Mouse (Mus musculus): ENCODE results near the gene Asic4. TPM values are rescaled to one million over a fixed set of nuclear protein-coding genes. Genes with fewer than 3 reads are reported as not detected.

Gene Asic4
- 0.56 and 0.65 TPM in 2 replicates for polyA plus RNA-seq (2014; fragmentation: Nextera tagmentation; extraction: Ambion mirVana)

- Histone ChIP-seq H3K4me3 (ENCODE audit: low read depth, low read length) (peak within 1 kb of the TSS; percentile 49), H3K4me2 (peak within 1 kb of the TSS; percentile 73), H3K36me3 (ENCODE audit: control insufficient read depth, insufficient read depth, low read length) (no peaks in the 10 kb centered on the region), H3K4me1 (replicated peaks; ENCODE audit: control insufficient read depth, insufficient read depth, low read length) (peaks cover 58% of the 10 kb centered on the region), H3K9ac (ENCODE audit: low read depth, low read length) (peak within 1 kb of the TSS; percentile 50), H3K27me3 (replicated peaks; ENCODE audit: control insufficient read depth, insufficient read depth, low read length) (peaks cover 84% of the 10 kb centered on the region), H3K27ac (ENCODE audit: low read depth, low read length) (no peak within 1 kb of the TSS; the same call in 1 of the 2 replicates), H3K9me3 (ENCODE audit: control insufficient read depth, low read length) (no peaks in the 10 kb centered on the region)
- 4% methylated on average over 35 of the region's 35 CpGs for WGBS
- ATAC-seq (replicated peaks; ENCODE audit: low FRiP score) (peak; percentile 60), DNase-seq (ENCODE audit: low spot score) (peak; percentile 55)
Measured at GRCm38 (mm10) chr1:75450314-75451005, at the start of gene Asic4. TSS of gene Asic4 (plus strand) at chr1:75450436.

- no peaks in the 10 kb centered on the region for H3K27me3 ChIP-seq (replicated peaks; ENCODE audit: control insufficient read depth, insufficient read depth, low read length)
- H3K36me3 ChIP-seq (ENCODE audit: control insufficient read depth, insufficient read depth, low read length): peaks cover 7% of the 10 kb centered on the region; the same call in 1 of the 2 replicates
- peak overlapping the region; percentile 60 for H3K4me2 ChIP-seq
- H3K9ac ChIP-seq (ENCODE audit: low read depth, low read length): peak overlapping the region; percentile 56
- DNase-seq (ENCODE audit: low spot score) (no peak), ATAC-seq (replicated peaks; ENCODE audit: low FRiP score) (no peak)
- peak overlapping the region; percentile 37 for H3K4me3 ChIP-seq (ENCODE audit: low read depth, low read length)
- H3K27ac ChIP-seq (ENCODE audit: low read depth, low read length): peak overlapping the region; percentile 73; the same call in 1 of the 2 replicates
- H3K9me3 ChIP-seq (ENCODE audit: control insufficient read depth, low read length): no peaks in the 10 kb centered on the region
- H3K4me1 ChIP-seq (replicated peaks; ENCODE audit: control insufficient read depth, insufficient read depth, low read length): peaks cover 16% of the 10 kb centered on the region
- WGBS: 32% methylated on average over 6 of the region's 6 CpGs
Measured at GRCm38 (mm10) chr1:75400493-75401115, 49.6 kb upstream of the Asic4 start.

- Histone ChIP-seq H3K27me3 (replicated peaks; ENCODE audit: control insufficient read depth, insufficient read depth, low read length) (0 out of 2 replicates have a peak, but pooled peaks cover 3% of the 10 kb centered on the region), H3K9me3 (ENCODE audit: control insufficient read depth, low read length) (no peaks in the 10 kb centered on the region), H3K27ac (ENCODE audit: low read depth, low read length) (no peak overlapping the region), H3K36me3 (ENCODE audit: control insufficient read depth, insufficient read depth, low read length) (peaks cover 7% of the 10 kb centered on the region; the same call in 1 of the 2 replicates), H3K4me3 (ENCODE audit: low read depth, low read length) (no peak overlapping the region), H3K4me2 (no peak overlapping the region), H3K4me1 (replicated peaks; ENCODE audit: control insufficient read depth, insufficient read depth, low read length) (no peaks in the 10 kb centered on the region), H3K9ac (ENCODE audit: low read depth, low read length) (no peak overlapping the region)
- 80% methylated on average over 3 of the region's 3 CpGs for WGBS
- ATAC-seq (replicated peaks; ENCODE audit: low FRiP score): no peak
- DNase-seq (ENCODE audit: low spot score): no peak
Measured at GRCm38 (mm10) chr1:75405547-75405946, 44.7 kb upstream of the Asic4 start.

GRCm38 (mm10) chr1:75406173-75406572, 44.1 kb upstream of the Asic4 start:
- ATAC-seq (replicated peaks; ENCODE audit: low FRiP score) (no peak), DNase-seq (ENCODE audit: low spot score) (no peak)
- Histone ChIP-seq H3K4me3 (ENCODE audit: low read depth, low read length) (no peak overlapping the region), H3K36me3 (ENCODE audit: control insufficient read depth, insufficient read depth, low read length) (peaks cover 7% of the 10 kb centered on the region; the same call in 1 of the 2 replicates), H3K9me3 (ENCODE audit: control insufficient read depth, low read length) (no peaks in the 10 kb centered on the region), H3K4me2 (no peak overlapping the region), H3K27ac (ENCODE audit: low read depth, low read length) (no peak overlapping the region), H3K27me3 (replicated peaks; ENCODE audit: control insufficient read depth, insufficient read depth, low read length) (0 out of 2 replicates have a peak, but pooled peaks cover 3% of the 10 kb centered on the region), H3K4me1 (replicated peaks; ENCODE audit: control insufficient read depth, insufficient read depth, low read length) (no peaks in the 10 kb centered on the region), H3K9ac (ENCODE audit: low read depth, low read length) (no peak overlapping the region)
- WGBS: 91% methylated on average over 15 of the region's 15 CpGs

GRCm38 (mm10) chr1:75407056-75407455, 43.2 kb upstream of the Asic4 start:
- DNase-seq (ENCODE audit: low spot score) (no peak), ATAC-seq (replicated peaks; ENCODE audit: low FRiP score) (no peak)
- peaks cover 5% of the 10 kb centered on the region; the same call in 1 of the 2 replicates for H3K36me3 ChIP-seq (ENCODE audit: control insufficient read depth, insufficient read depth, low read length)
- no peak overlapping the region for H3K4me3 ChIP-seq (ENCODE audit: low read depth, low read length)
- H3K4me1 ChIP-seq (replicated peaks; ENCODE audit: control insufficient read depth, insufficient read depth, low read length): no peaks in the 10 kb centered on the region
- 83% methylated on average over 9 of the region's 9 CpGs for WGBS
- H3K27me3 ChIP-seq (replicated peaks; ENCODE audit: control insufficient read depth, insufficient read depth, low read length): 0 out of 2 replicates have a peak, but pooled peaks cover 3% of the 10 kb centered on the region
- no peak overlapping the region for H3K4me2 ChIP-seq
- H3K9ac ChIP-seq (ENCODE audit: low read depth, low read length): no peak overlapping the region
- H3K27ac ChIP-seq (ENCODE audit: low read depth, low read length): no peak overlapping the region
- no peaks in the 10 kb centered on the region for H3K9me3 ChIP-seq (ENCODE audit: control insufficient read depth, low read length)

GRCm38 (mm10) chr1:75408210-75408609, 42.0 kb upstream of the Asic4 start:
- H3K9me3 ChIP-seq (ENCODE audit: control insufficient read depth, low read length): no peaks in the 10 kb centered on the region
- H3K27me3 ChIP-seq (replicated peaks; ENCODE audit: control insufficient read depth, insufficient read depth, low read length): 0 out of 2 replicates have a peak, but pooled peaks cover 3% of the 10 kb centered on the region
- H3K36me3 ChIP-seq (ENCODE audit: control insufficient read depth, insufficient read depth, low read length): peaks cover 5% of the 10 kb centered on the region; the same call in 1 of the 2 replicates
- no peak for DNase-seq (ENCODE audit: low spot score)
- ATAC-seq (replicated peaks; ENCODE audit: low FRiP score): no peak
- no peak overlapping the region for H3K4me2 ChIP-seq
- no peaks in the 10 kb centered on the region for H3K4me1 ChIP-seq (replicated peaks; ENCODE audit: control insufficient read depth, insufficient read depth, low read length)
- H3K4me3 ChIP-seq (ENCODE audit: low read depth, low read length): no peak overlapping the region
- H3K27ac ChIP-seq (ENCODE audit: low read depth, low read length): no peak overlapping the region
- 62% methylated on average over 4 of the region's 4 CpGs for WGBS
- H3K9ac ChIP-seq (ENCODE audit: low read depth, low read length): no peak overlapping the region

GRCm38 (mm10) chr1:75409950-75410349, 40.3 kb upstream of the Asic4 start:
- peaks cover 2% of the 10 kb centered on the region; the same call in 1 of the 2 replicates for H3K36me3 ChIP-seq (ENCODE audit: control insufficient read depth, insufficient read depth, low read length)
- no peaks in the 10 kb centered on the region for H3K4me1 ChIP-seq (replicated peaks; ENCODE audit: control insufficient read depth, insufficient read depth, low read length)
- H3K4me3 ChIP-seq (ENCODE audit: low read depth, low read length): no peak overlapping the region
- H3K27me3 ChIP-seq (replicated peaks; ENCODE audit: control insufficient read depth, insufficient read depth, low read length): 0 out of 2 replicates have a peak, but pooled peaks cover 3% of the 10 kb centered on the region
- no peak overlapping the region for H3K4me2 ChIP-seq
- H3K9me3 ChIP-seq (ENCODE audit: control insufficient read depth, low read length): no peaks in the 10 kb centered on the region
- ATAC-seq (replicated peaks; ENCODE audit: low FRiP score) (no peak), DNase-seq (ENCODE audit: low spot score) (no peak)
- 82% methylated on average over 7 of the region's 7 CpGs for WGBS
- no peak overlapping the region for H3K27ac ChIP-seq (ENCODE audit: low read depth, low read length)
- H3K9ac ChIP-seq (ENCODE audit: low read depth, low read length): no peak overlapping the region

- H3K4me1 ChIP-seq (replicated peaks; ENCODE audit: control insufficient read depth, insufficient read depth, low read length): no peaks in the 10 kb centered on the region
- WGBS: 82% methylated on average over 3 of the region's 3 CpGs
- H3K27me3 ChIP-seq (replicated peaks; ENCODE audit: control insufficient read depth, insufficient read depth, low read length): no peaks in the 10 kb centered on the region
- no peaks in the 10 kb centered on the region; the same call in 1 of the 2 replicates for H3K36me3 ChIP-seq (ENCODE audit: control insufficient read depth, insufficient read depth, low read length)
- no peaks in the 10 kb centered on the region for H3K9me3 ChIP-seq (ENCODE audit: control insufficient read depth, low read length)
- DNase-seq (ENCODE audit: low spot score) (no peak), ATAC-seq (replicated peaks; ENCODE audit: low FRiP score) (no peak)
- H3K4me2 ChIP-seq: no peak overlapping the region
- no peak overlapping the region for H3K4me3 ChIP-seq (ENCODE audit: low read depth, low read length)
- no peak overlapping the region for H3K27ac ChIP-seq (ENCODE audit: low read depth, low read length)
- no peak overlapping the region for H3K9ac ChIP-seq (ENCODE audit: low read depth, low read length)
Measured at GRCm38 (mm10) chr1:75412196-75412595, 38.0 kb upstream of the Asic4 start.
